Mouse (Mus musculus): ENCODE measurements around the gene Gpsm3.

GRCm38 (mm10) chr17:34569919-34570318 lies 19.7 kb upstream of the Gpsm3 start:
- no peak for TF ChIP-seq CTCF (IDR thresholded peaks at IDR 0.05; ENCODE audit: control insufficient read depth, insufficient read depth, insufficient read length)
- TF ChIP-seq MYOG (IDR thresholded peaks at IDR 0.05; ENCODE audit: control insufficient read depth, extremely low read depth, insufficient read length): no peak
- no peak for TF ChIP-seq MAX (IDR thresholded peaks at IDR 0.05)
- TF ChIP-seq USF1 (IDR thresholded peaks at IDR 0.05; ENCODE audit: low read depth): no peak
- TF ChIP-seq FOSL1 (IDR thresholded peaks at IDR 0.05; ENCODE audit: insufficient read depth, low read length, poor library complexity, severe bottlenecking): no peak
- TF ChIP-seq CEBPB (IDR thresholded peaks at IDR 0.05; ENCODE audit: low read depth): no peak
